Mouse (Mus musculus): ENCODE data around the gene Iars.
"Not testable (repeated sequence)": the region's sequence is repeated elsewhere in the genome, so short reads cannot be mapped to it uniquely, and the experiment has no call there.

Gene Iars

GRCm38 (mm10) chr13:49736430-49736829, 54.5 kb downstream of the Iars start:
- no peak for DNase-seq (ENCODE audit: extremely low spot score)

DNA sequence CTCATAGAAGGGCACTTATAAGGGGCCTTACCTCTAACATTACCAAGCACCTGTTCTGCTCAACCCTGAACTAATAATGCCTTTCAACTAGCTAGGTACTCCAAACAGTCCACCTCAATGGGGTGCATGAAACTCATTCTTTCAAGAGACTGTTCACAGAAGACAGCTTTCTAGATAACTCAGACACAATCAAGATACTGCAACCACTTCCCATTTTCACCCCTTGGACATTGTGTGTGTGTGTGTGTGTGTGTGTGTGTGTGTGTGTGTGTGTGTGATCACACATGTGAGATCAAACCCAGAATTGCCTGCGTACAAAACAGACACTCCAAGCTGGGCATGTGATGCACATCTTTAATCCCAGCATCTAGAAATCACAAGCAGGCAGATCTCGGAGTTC, 56.1 kb downstream of the Iars start:
- DNase-seq (ENCODE audit: extremely low spot score), result no peak

DNA sequence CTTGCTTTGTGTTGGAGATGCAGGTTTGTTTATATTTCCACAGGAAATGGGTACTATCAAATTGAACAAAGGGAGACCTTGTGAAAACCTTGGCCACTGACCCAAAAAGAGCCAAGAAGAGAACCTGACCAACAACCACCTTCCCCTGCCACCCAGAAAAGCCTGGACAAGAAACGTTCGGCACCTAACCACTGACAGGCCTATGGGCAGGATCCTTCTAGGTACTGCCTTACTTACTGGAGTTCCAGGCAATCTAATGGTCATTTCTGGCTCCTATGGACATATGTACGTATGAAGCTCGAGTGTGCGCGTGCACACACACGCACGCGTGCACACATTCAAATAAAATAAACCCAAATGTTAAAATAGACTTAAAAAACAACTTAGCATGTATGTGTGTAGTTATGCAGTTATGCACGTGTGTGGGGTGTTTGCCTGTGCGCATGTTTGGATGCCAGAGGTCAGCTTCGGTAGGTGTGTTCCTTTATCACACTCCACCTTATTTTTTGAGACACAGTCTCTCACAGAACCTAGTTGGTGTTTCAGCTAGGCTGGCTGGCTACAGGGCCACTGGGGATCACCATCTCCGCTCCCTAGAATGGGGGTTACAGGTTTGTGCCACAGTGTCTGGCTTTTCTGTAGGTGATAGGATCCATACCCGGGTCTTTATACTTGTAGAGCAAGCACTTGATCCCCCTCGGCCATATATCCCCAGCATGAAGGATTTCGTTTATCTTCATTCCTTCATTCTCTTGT, 59.6 kb downstream of the Iars start:
- no peak for DNase-seq (ENCODE audit: extremely low spot score)

GRCm38 (mm10) chr13:49756591-49756990, 74.7 kb downstream of the Iars start:
- no peak for DNase-seq (ENCODE audit: extremely low spot score)

DNA sequence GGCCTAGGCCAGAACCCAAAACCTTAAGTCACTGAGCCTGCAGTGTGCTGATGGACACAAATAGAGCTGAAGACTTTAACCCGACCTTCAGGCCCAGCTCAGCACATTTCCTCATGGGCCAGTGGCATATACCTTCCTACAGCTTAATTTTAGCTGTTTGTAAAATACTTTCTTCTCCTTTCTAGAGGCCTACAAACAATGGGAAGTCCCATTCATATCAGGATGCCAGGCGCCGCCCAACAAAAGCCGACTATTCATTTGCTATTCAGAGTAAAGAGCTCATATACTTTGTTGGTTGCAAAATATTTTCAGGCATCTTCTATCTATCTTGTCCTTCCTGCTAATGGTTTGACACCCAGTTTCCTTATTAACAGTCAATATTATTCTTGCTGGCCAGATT, 76.1 kb downstream of the Iars start:
- DNase-seq (ENCODE audit: extremely low spot score), result no peak

GRCm38 (mm10) chr13:49760675-49761074, 78.8 kb downstream of the Iars start:
- no peak for DNase-seq (ENCODE audit: extremely low spot score)

DNA sequence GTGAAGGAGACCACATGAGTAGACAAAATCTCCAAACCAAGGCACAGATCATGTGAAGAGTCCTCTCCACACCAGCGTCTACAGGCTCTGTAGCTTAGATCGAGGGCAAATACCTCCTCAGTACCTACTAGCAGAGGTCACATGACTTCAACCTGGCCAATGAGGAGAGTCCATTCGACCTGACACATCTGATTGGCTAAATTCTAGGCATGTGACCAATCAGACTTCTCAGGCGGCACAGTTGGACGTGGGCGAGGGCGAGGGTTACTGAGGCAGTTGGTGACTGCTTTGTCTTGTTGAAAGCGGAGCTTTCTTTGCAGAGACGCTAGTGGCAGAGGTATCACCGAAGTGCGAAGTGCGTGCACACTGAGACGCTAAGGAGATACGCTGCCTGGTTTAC, 80.3 kb downstream of the Iars start:
- no peak for DNase-seq (ENCODE audit: extremely low spot score)

GRCm38 (mm10) chr13:49765306-49765705, 83.4 kb downstream of the Iars start:
- no peak for DNase-seq (ENCODE audit: extremely low spot score)

DNA sequence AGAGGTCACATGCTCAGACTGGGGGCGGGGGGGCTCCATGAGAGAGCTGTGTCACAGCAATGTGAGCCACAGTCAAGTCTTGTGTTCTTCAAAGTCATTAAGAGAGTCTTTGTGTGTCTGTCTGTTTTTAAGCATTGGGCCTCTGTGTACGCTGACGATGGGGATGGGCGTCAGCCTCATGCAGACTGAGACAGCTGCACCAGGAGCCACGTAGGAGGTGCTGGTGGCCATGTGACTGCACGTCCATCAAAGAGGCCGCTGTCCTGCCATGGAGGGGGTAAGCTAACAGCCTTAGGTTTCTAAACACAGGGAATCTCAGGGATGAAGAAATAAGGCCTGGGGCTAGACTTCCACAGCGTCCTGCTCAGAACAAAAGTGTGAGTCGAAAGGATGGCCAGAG, 84.4 kb downstream of the Iars start:
- DNase-seq (ENCODE audit: extremely low spot score), result no peak

DNA sequence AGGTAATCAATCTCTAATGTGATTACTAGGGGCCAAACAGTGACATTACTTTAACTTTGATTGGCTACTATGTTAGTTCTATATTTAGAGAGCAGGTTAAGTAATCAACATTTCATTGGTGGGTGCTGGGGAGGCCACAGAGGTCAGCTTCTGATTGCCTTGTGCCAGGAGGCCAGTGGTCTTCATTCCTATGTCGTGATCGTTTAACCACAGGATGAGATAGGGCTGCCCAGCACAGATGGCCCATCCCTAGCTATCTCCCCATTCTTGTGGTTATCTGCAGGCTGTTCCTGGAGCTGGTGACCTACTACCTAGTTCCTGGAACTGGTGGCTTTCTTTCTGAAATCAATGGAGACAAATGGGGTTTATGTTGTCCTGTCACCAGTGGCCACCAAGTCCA, 86.1 kb downstream of the Iars start:
- DNase-seq (ENCODE audit: extremely low spot score), result no peak

GRCm38 (mm10) chr13:49769111-49769510, 87.2 kb downstream of the Iars start:
- no peak for DNase-seq (ENCODE audit: extremely low spot score)

GRCm38 (mm10) chr13:49771536-49771935, 89.6 kb downstream of the Iars start:
- not testable (repeated sequence) for DNase-seq (ENCODE audit: extremely low spot score)

Measured in embryo, embryonic 9.5 days (tissue).